Mouse (Mus musculus) small intestine, adult 2 months (tissue): ENCODE data around the gene Btnl2.

Experiments used
- CTCF ChIP-seq: fragments of 200-500 bp; IDR thresholded peaks from 2 replicates; pipeline ENCODE4 v1.5.1; 2012; ENCODE audit warnings: low read depth, mild to moderate bottlenecking, control low read depth, inconsistent platforms, low read length, moderate library complexity, mixed read lengths; ENCODE audit not compliant: insufficient replicate concordance, insufficient read length; ENCODE audit errors: extremely low read depth
- POLR2A ChIP-seq: fragments of 200-500 bp; IDR thresholded peaks from 2 replicates; pipeline ENCODE4 v1.6.1; 2012; ENCODE audit warnings: low read depth, mild to moderate bottlenecking, control low read depth, inconsistent platforms, low read length, moderate library complexity

DNA sequence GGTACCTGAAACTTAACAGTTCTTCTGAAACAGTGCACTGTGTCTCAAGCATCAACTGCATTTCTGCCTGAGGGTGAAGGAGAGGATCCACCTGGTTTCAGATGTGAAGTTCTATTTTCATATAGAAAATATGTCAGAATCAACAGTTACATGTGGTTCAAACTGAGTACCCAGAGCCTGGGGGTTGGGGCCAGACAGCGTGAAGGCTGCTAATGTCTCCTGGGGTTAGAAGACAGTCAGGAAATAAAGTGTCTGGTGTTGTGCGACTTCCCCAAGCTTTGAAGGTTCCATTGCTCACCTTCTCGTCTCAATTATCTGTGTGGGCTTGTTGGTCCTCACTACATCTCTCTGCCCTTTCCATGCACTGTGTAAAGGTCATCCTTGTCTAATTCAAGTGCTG, 28.2 kb upstream of the Btnl2 start:
- TF ChIP-seq CTCF (no peak), POLR2A (no peak)
